Mouse (Mus musculus) left cerebral cortex, postnatal 25 days (tissue): ENCODE measurements around the gene Zc3h13. TPM values are rescaled to one million over a fixed set of nuclear protein-coding genes. Genes with fewer than 3 reads are reported as not detected.

ENCODE experiments used
- microRNA-seq, 2 experiments: library from miRNA; unstranded; fragments of <30 nt; microRNA quantifications; one replicate each; pipeline ENCODE4 v1.2.0; 2022
- total RNA-seq, 2 experiments: library from RNA; stranded (reverse); gene quantifications; 2 replicates each; pipeline ENCODE4 v1.2.3; 2021

The Zc3h13 gene
- total RNA-seq, 2 experiments from 2014 or later, result 53.2 to 58.2 TPM

Small RNA genes within 50 kb of the gene (microRNA-seq; reads per million reads assigned to microRNA genes)
- 0 reads per million in 2 experiments for gene Gm44482

Other genes with a start within 250 kb of the Zc3h13 start
- gene Lrrc63, start 153.5 kb upstream of the Zc3h13 start, total RNA-seq, result not detected
- 1 to 10 TPM; 7.3 to 7.9 TPM for gene Lcp1, start 153.3 kb upstream of the Zc3h13 start, total RNA-seq
- gene Cpb2, start 42.1 kb upstream of the Zc3h13 start, total RNA-seq, result not detected
- 1 to 10 TPM; 7.4 to 9.6 TPM for gene Siah3, start 171.6 kb downstream of the Zc3h13 start, total RNA-seq